Mouse (Mus musculus): ENCODE measurements around the gene Mrpl55. TPM values are rescaled to one million over a fixed set of nuclear protein-coding genes. Genes with fewer than 3 reads are reported as not detected.

The Mrpl55 gene
- polyA plus RNA-seq (2017; shearing (Covaris generic)) = 20.8 TPM

DNA sequence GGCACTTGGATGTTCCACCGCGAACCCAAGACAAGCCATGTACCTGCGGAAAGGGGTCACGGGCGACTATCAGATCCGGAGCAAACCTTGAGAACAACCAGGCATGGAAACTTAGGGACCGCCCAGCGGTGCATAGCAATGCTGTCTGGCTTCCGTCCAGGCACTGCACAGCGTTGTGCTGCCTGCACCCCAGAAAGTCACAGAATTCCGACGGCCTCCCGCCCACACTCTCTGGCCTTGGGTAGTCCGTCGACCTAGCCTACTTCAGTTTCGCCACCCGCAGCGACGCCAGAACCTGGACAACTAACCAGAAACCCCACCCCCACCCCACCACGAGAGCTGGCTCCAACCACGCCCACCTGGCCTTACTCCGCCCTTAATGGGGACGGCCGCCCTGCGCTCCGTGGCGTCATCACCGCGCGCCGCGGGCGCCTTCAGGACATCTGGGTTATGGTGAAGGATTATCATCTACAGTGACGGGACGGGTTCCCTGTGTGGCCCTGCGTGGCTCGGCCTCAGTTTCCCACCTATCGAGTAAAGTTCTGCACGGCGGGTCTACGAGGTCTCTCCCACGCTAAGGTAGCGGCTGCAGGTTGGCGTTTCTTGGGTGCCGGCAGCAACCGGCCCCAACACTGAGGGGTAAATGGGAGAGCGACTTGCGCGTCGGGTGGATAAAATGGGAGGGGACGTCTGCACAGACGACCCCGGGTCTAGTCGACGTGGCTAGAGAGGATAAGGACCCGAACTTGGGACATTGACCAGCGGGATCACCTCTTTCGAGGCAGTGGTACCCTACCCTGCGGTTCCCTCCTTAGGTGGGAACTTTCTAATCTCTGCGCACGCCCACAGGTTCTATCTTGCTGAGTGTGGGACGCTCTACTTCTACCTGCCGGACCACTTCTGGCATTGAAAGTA lies at the start of gene Mrpl55:
Gene Mrpl55 (plus strand): TSS at position 406 of the 915 bp plus-strand sequence.

DNA sequence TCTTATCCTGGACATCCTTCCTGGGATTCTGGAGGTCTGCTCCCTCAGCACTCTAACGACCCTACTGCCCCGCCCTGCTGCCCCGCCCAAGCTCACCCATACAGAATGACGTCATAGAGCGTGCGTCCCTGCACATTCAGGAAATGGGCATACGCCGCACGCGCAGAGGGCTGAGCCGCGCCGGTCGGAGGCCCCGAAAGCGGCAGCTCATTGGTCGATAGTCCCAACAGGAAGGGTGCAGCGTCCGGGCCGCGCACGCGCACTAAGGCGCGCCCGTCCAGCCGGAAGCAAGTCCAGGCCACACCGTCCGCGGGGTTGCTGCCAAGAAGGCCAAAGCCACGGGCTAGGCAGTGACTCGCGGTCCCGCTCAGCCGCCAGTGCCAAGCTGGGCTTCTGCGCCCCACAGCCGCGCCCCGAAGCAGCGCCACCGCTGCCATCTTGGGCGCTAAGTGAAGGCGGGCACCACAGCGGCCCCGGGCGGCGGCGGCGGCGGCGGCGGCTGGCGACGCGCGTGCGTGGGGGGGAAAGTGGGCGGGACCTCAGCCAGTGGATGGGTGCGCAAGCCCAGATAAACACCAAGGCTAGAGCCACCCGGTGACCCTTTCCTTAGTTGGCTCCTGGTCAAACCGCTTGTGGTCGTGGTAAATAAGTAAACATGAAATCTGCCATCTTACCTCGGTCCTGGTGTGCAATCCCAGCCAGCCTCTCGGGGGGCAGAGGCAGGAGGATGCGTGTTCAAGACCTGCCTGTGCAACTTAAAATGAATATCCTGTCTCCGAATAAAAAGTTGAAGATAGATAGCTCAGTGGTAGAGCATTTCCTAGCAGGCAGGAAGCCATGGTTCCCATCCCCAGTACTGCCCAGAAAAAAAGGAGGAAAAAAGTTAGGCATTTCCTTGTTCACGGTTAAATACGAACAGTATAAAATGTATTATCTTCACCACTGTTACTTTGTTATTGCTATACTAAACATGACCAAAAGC lies 38.7 kb upstream of the Mrpl55 start, which contains the start of gene Iba57:
Gene Iba57 (minus strand): TSS at position 485 of the 982 bp plus-strand sequence.

DNA sequence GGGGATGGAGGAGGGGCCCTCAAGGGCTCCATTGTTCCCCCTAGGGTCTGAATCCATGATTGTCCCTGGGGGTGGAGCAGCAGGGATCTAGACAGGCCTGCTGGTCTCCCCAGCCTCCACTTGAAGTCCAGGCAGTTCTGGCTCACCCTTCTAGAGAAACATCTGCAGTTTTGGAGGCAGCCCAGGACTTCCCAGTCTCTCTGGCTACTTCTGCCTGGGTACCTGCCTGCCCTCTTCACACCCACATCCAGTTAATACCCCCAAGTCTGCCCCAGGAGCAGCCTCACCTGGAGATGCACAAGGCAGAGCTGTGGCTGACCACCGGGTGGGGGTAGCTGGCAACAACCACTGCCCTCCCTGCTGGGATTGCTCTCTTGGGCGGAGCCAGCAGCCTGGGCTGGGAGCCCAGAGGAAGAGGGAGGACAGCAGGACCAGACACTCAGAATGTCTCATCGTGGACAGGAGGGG lies 19.4 kb upstream of the Mrpl55 start, which contains the start of gene Gjc2:
Gene Gjc2 (minus strand): TSS at position 350 of the 468 bp plus-strand sequence.

DNA sequence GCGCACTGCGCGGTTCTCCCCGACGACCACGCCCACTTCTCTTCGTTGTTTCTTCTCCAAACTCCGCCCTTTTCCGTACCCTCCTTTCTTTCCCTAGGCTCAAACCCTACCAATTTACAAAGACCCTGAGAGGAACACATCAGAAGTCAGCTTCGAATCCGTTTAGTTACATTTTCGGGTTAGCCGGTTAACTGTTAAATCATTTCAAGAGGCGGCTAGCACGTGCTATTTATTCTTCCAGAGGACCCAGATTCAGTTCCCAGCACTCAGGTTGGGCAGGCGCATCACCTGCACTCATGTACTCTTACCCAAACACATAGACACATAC lies 10.3 kb upstream of the Mrpl55 start, which contains the start of gene Guk1:
Gene Guk1 (minus strand): TSS at position 154 of the 328 bp plus-strand sequence.

DNA sequence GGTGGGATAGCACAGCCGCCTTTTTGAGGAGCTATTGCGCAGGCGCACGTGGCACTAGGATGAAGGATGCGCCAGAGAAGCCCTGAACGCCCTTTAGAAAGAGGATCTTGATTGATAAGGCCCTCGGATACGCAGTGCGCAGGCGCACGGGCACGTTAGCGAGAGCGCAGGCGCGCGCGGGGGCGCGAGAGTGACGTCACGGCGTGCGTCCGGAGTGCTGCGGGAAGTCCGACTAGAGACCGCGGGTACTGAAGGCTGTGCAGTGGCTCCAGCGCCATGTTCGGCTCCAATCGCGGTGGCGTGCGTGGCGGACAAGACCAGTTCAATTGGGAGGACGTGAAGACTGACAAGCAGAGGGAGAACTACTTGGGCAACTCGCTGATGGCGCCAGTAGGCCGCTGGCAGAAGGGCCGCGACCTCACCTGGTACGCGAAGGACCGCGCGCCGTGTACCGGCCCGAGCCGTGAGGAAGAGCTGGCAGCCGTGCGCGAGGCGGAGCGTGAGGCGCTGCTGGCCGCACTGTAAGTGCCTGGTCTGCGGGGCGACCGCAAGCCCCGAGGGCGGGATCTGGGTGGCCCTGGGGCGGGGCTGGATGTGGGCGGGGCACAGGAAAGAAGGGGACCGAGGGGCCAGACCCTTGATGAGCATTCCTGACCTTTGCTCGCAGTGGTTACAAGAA lies 6.0 kb downstream of the Mrpl55 start, which contains the start of gene 2310033P09Rik:
Gene 2310033P09Rik (plus strand): TSS at position 169 of the 679 bp plus-strand sequence.

DNA sequence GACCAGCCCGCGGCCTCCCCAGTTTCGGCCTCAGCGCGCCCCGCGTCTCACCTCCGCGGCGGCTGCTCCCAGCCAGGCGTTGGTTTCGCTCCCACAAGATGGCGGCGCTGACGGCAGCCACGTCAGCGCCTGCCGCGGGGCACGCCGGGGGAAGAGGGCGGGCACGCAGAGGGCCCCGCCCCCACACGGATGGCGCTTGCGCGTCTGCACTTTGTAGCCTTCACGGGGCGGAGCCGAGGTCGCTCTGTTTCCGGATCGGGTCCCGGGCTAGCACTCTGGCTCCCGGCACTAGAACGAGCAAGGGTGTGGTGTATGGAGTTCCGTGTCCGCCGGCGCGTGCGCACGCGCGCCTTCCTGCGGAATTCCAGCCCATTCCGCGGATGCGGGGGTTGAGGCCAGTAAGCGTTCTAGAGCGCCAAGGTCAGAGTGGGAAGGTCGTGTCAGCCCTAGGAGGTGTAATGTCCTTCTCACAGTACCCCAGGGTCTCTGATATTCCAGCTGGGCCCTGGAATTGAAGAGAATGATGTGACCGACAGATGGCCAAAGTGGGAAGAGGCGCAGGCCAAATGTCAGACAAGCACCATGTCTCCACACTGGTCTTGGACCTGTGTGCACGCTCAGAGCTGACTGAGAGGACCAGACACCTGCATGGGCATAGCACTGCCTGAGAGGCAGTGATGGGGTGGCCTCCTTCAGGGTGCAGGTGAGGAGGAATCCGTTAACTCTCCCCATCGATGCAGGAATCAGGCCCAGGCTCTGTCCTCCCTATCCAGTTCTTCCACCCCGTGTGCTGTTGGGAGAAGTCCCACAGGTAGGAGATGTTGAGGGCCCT lies 26.1 kb downstream of the Mrpl55 start, which contains the start of gene Arf1:
Gene Arf1 (minus strand): TSS at position 149 of the 832 bp plus-strand sequence.

Other genes starting within 250 kb of the Mrpl55 start
- 23.4 TPM for gene Hist3h2a, start 247.8 kb upstream of the Mrpl55 start, polyA plus RNA-seq (2017; shearing (Covaris generic))
- gene Trim17, start 247.8 kb upstream of the Mrpl55 start, polyA plus RNA-seq (2017; shearing (Covaris generic)) = 0.30 TPM
- gene Trim11, start 224.4 kb upstream of the Mrpl55 start, polyA plus RNA-seq (2017; shearing (Covaris generic)) = 35.4 TPM
- not detected for gene Obscn, start 66.1 kb upstream of the Mrpl55 start, polyA plus RNA-seq (2017; shearing (Covaris generic))
- gene Iba57, start 38.7 kb upstream of the Mrpl55 start, polyA plus RNA-seq (2017; shearing (Covaris generic)) = 16.7 TPM
- gene Gjc2, start 19.3 kb upstream of the Mrpl55 start, polyA plus RNA-seq (2017; shearing (Covaris generic)) = not detected
- 56.0 TPM for gene Guk1, start 10.3 kb upstream of the Mrpl55 start, polyA plus RNA-seq (2017; shearing (Covaris generic))
- gene 2310033P09Rik, start 5.8 kb downstream of the Mrpl55 start, polyA plus RNA-seq (2017; shearing (Covaris generic)) = 43.8 TPM
- 584 TPM for gene Arf1, start 25.8 kb downstream of the Mrpl55 start, polyA plus RNA-seq (2017; shearing (Covaris generic))
- not detected for gene Wnt3a, start 88.3 kb downstream of the Mrpl55 start, polyA plus RNA-seq (2017; shearing (Covaris generic))
- not detected for gene Wnt9a, start 104.4 kb downstream of the Mrpl55 start, polyA plus RNA-seq (2017; shearing (Covaris generic))
- not detected for gene Prss38, start 173.2 kb downstream of the Mrpl55 start, polyA plus RNA-seq (2017; shearing (Covaris generic))
- gene Jmjd4, start 247.6 kb downstream of the Mrpl55 start, polyA plus RNA-seq (2017; shearing (Covaris generic)) = 7.3 TPM
- 27.7 TPM for gene Snap47, start 248.7 kb downstream of the Mrpl55 start, polyA plus RNA-seq (2017; shearing (Covaris generic))

All from effector memory CD4-positive, alpha-beta T cell, adult 5 months (primary cell).